Mouse (Mus musculus): ENCODE data around the gene Rps6.

- TF ChIP-seq CTCF (IDR thresholded peaks at IDR 0.05; ENCODE audit: insufficient read depth, low read length) (no peak), POLR2A (IDR thresholded peaks at IDR 0.05; ENCODE audit: borderline replicate concordance, extremely low read depth, low read depth, low read length) (no peak)
These were observed 25.3 kb downstream of the Rps6 start for GRCm38 (mm10) chr4:86831896-86832295.

Data from lung, adult 2 months (tissue).